Mouse (Mus musculus): ENCODE results near the gene Gm20683.

DNA sequence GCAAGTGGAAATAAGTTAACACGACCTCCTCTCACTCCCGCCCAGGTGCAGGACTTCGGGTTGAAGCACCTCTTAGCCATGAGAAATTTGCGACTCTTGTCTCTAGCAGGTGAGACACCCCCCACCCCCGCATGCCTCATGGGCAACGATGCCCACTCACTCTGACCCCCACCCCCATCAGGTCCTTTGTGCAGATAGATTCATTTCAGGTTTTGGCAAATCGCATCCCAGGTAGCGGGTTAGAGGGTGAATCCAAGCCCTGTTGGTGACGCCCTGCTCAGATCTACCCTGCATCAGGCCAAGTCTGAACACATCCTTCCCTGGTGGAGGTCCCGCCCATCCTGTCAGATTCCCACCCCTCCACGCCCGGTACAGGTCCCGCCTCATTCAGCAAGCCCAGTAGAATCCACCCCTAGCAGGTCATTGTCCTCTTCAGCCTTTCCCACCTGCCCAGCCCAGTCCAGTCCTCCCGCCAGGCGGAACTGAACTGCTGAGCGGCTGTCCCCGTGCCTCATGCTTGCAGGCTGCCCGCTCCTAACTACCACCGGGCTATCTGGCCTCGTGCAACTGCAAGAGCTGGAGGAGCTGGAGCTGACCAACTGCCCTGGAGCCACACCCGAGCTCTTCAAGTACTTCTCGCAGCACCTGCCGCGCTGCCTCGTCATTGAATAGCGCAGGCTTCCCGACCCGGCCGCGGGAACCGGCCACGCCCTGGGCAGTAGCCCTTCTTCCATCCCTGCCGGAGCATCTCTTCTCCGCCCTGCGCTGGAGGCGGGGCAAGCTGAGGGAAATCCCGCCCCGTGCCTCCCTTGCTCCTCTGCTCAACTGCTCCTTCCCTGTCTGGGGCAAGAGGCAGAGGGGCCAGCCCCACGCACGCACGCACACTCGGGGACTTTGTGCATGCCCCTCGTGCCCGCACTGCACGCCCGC is 22.4 kb downstream of the Gm20683 start:
- TF ChIP-seq POLR2A (IDR thresholded peaks at IDR 0.05; ENCODE audit: borderline replicate concordance, extremely low read depth, insufficient read depth, insufficient read length, poor library complexity, severe bottlenecking) (no peak), CTCF (IDR thresholded peaks at IDR 0.05; ENCODE audit: borderline replicate concordance, extremely low read depth, insufficient read depth, insufficient read length) (no peak)

Data from brain, embryonic 14.5 days (tissue).